Mouse (Mus musculus) neural tube, embryonic 14.5 days (tissue): ENCODE data around the gene Nup210. TPM values are rescaled to one million over a fixed set of nuclear protein-coding genes. Genes with fewer than 3 reads are reported as not detected.
A peak's percentile ranks its signal among the peaks of the same experiment; 100 is the strongest.

ENCODE experiments used
- ATAC-seq: fragments of 200-750 bp; cut with Nextera tagmentation; 2 replicates; pipeline ENCODE4 v1.8.0; 2017; ENCODE audit warnings: low read depth, mild to moderate bottlenecking, moderate TSS enrichment, moderate library complexity
- H3K27ac ChIP-seq: fragments of 300-500 bp; sonication (generic); 2 replicates; pipeline ENCODE4 v1.5.1; 2014; ENCODE audit warnings: low read depth, mild to moderate bottlenecking, control low read depth, low read length, moderate library complexity, mixed read lengths
- H3K27me3 ChIP-seq: fragments of 300-500 bp; sonication (generic); 2 replicates; pipeline ENCODE4 v1.6.1; 2014; ENCODE audit warnings: low read length; ENCODE audit not compliant: control insufficient read depth, insufficient read depth
- H3K36me3 ChIP-seq: fragments of 300-500 bp; sonication (generic); 2 replicates; pipeline ENCODE4 v1.6.1; 2014; ENCODE audit warnings: low read length, mixed read lengths; ENCODE audit not compliant: control insufficient read depth, insufficient read depth
- H3K4me1 ChIP-seq: fragments of 300-500 bp; sonication (generic); 2 replicates; pipeline ENCODE4 v1.6.1; 2014; ENCODE audit warnings: low read length; ENCODE audit not compliant: control insufficient read depth, insufficient read depth
- H3K4me2 ChIP-seq: fragments of 300-500 bp; sonication (generic); 2 replicates; pipeline ENCODE4 v1.6.1; 2014; ENCODE audit warnings: mild to moderate bottlenecking, low read depth, low read length, control low read depth
- H3K4me3 ChIP-seq: fragments of 300-500 bp; sonication (generic); 2 replicates; pipeline ENCODE4 v1.5.1; 2014; ENCODE audit warnings: low read depth, low read length, control low read depth, mixed read lengths
- H3K9ac ChIP-seq: fragments of 300-500 bp; sonication (generic); replicated peaks from 2 replicates; pipeline ENCODE4 v1.6.1; 2014; ENCODE audit warnings: low read depth, mild to moderate bottlenecking, control low read depth, low read length, mixed read lengths
- H3K9me3 ChIP-seq: fragments of 300-500 bp; sonication (generic); 2 replicates; pipeline ENCODE4 v1.6.1; 2016; ENCODE audit warnings: low read length; ENCODE audit not compliant: control insufficient read depth
- WGBS: fragments of 180-500 bp; shearing (Covaris S2); extraction: QIAGEN DNeasy Blood & Tissue Kit; methylation state at CpG from one replicate; pipeline ENCODE4 v1.1.7; 2014; 5-methylcytosine and 5-hydroxymethylcytosine counted together
- polyA plus RNA-seq: library from polyadenylated mRNA; unstranded; fragments of >200 nt; fragmentation: Nextera tagmentation; extraction: Ambion mirVana; gene quantifications from 2 replicates; pipeline ENCODE4 v1.2.1, GENCODE M21; 2014

The Nup210 gene
- polyA plus RNA-seq, 1 experiment from 2014 or later: 18.3 TPM

- peak within 1 kb of the TSS; percentile 22 for H3K27ac ChIP-seq
- ATAC-seq: peak; percentile 94
- H3K4me2 ChIP-seq: peak within 1 kb of the TSS; percentile 99
- 0 out of 2 replicates have a peak, but pooled peaks cover 3% of the 10 kb centered on the region for H3K4me1 ChIP-seq
- no peaks in the 10 kb centered on the region for H3K27me3 ChIP-seq
- H3K9me3 ChIP-seq: no peaks in the 10 kb centered on the region
- peak within 1 kb of the TSS; percentile 66 for H3K4me3 ChIP-seq
- WGBS: 2% methylated on average over 29 of the region's 39 CpGs
- H3K36me3 ChIP-seq: no peaks in the 10 kb centered on the region
- H3K9ac ChIP-seq: peak within 1 kb of the TSS; percentile 70
Observed at GRCm38 (mm10) chr6:90988648-90989317, 127.8 kb downstream of the Nup210 start, which contains the start of gene Iqsec1. TSS of gene Iqsec1 (minus strand) at chr6:90988685.

GRCm38 (mm10) chr6:90988299-90988625 is 128.4 kb downstream of the Nup210 start:
- WGBS: under 1% methylated on average over 33 of the region's 59 CpGs
- H3K4me2 ChIP-seq: peak overlapping the region; percentile 99
- H3K4me1 ChIP-seq: 0 out of 2 replicates have a peak, but pooled peaks cover 3% of the 10 kb centered on the region
- ATAC-seq: no peak; the same call in 1 of the 2 replicates
- peak overlapping the region; percentile 22; the same call in 1 of the 2 replicates for H3K27ac ChIP-seq
- no peaks in the 10 kb centered on the region for H3K36me3 ChIP-seq
- peak overlapping the region; percentile 70 for H3K9ac ChIP-seq
- no peaks in the 10 kb centered on the region for H3K27me3 ChIP-seq
- peak overlapping the region; percentile 66 for H3K4me3 ChIP-seq
- no peaks in the 10 kb centered on the region for H3K9me3 ChIP-seq

- peak; percentile 13 for ATAC-seq
- H3K27ac ChIP-seq: peak overlapping the region; percentile 22; the same call in 1 of the 2 replicates
- 0% methylated on average over 60 of the region's 76 CpGs for WGBS
- H3K36me3 ChIP-seq: no peaks in the 10 kb centered on the region
- H3K4me1 ChIP-seq: 0 out of 2 replicates have a peak, but pooled peaks cover 3% of the 10 kb centered on the region
- H3K4me2 ChIP-seq: peak overlapping the region; percentile 99
- H3K4me3 ChIP-seq: peak overlapping the region; percentile 66
- no peaks in the 10 kb centered on the region for H3K27me3 ChIP-seq
- H3K9ac ChIP-seq: peak overlapping the region; percentile 70
- no peaks in the 10 kb centered on the region for H3K9me3 ChIP-seq
Observed at GRCm38 (mm10) chr6:90987561-90988298, 128.9 kb downstream of the Nup210 start.

- no peak overlapping the region for H3K4me2 ChIP-seq
- no peaks in the 10 kb centered on the region for H3K27me3 ChIP-seq
- H3K9me3 ChIP-seq: no peaks in the 10 kb centered on the region
- H3K4me3 ChIP-seq: no peak overlapping the region
- no peak overlapping the region for H3K9ac ChIP-seq
- WGBS: 60% methylated on average over 3 of the region's 3 CpGs
- 0 out of 2 replicates have a peak, but pooled peaks cover 3% of the 10 kb centered on the region for H3K4me1 ChIP-seq
- no peak for ATAC-seq
- no peak overlapping the region for H3K27ac ChIP-seq
- no peaks in the 10 kb centered on the region for H3K36me3 ChIP-seq
Observed at GRCm38 (mm10) chr6:90984101-90984500, 132.5 kb downstream of the Nup210 start.

- Histone ChIP-seq H3K4me1 (no peaks in the 10 kb centered on the region), H3K4me3 (no peak overlapping the region), H3K9me3 (no peaks in the 10 kb centered on the region), H3K27me3 (no peaks in the 10 kb centered on the region), H3K36me3 (no peaks in the 10 kb centered on the region), H3K4me2 (no peak overlapping the region), H3K9ac (no peak overlapping the region), H3K27ac (no peak overlapping the region)
- 78% methylated on average over 2 of the region's 2 CpGs for WGBS
- no peak for ATAC-seq
Observed at GRCm38 (mm10) chr6:90974279-90974678, 142.3 kb downstream of the Nup210 start.

GRCm38 (mm10) chr6:90969341-90969871 is 147.2 kb downstream of the Nup210 start:
- Histone ChIP-seq H3K9ac (no peak overlapping the region), H3K36me3 (no peaks in the 10 kb centered on the region), H3K9me3 (no peaks in the 10 kb centered on the region), H3K4me2 (no peak overlapping the region), H3K4me1 (no peaks in the 10 kb centered on the region), H3K27me3 (no peaks in the 10 kb centered on the region), H3K4me3 (no peak overlapping the region), H3K27ac (no peak overlapping the region)
- WGBS: 66% methylated on average over 2 of the region's 2 CpGs
- ATAC-seq: no peak

Other genes with a start within 250 kb of the Nup210 start
- 26.3 and 33.4 TPM in 2 replicates for gene Iqsec1, start 128.1 kb downstream of the Nup210 start, polyA plus RNA-seq
- gene Hdac11, start 39.8 kb upstream of the Nup210 start, polyA plus RNA-seq: 43.0 and 50.0 TPM in 2 replicates
- 9.1 and 32.5 TPM in 2 replicates for gene Fbln2, start 95.6 kb upstream of the Nup210 start, polyA plus RNA-seq